Mouse (Mus musculus) forebrain, embryonic 15.5 days (tissue): ENCODE data around the gene Dmrtc2. TPM values are rescaled to one million over a fixed set of nuclear protein-coding genes. Genes with fewer than 3 reads are reported as not detected.
"Not testable (repeated sequence)": the region's sequence is repeated elsewhere in the genome, so short reads cannot be mapped to it uniquely, and the experiment has no call there.

ENCODE experiments used
- ATAC-seq: fragments of 200-750 bp; cut with Nextera tagmentation; replicated peaks from 2 replicates; pipeline ENCODE4 v1.8.0; 2017; ENCODE audit warnings: mild to moderate bottlenecking, moderate TSS enrichment, moderate library complexity
- H3K27ac ChIP-seq: fragments of 300-500 bp; sonication (generic); replicated peaks from 2 replicates; pipeline ENCODE4 v1.5.1; 2015; ENCODE audit warnings: mild to moderate bottlenecking, inconsistent platforms
- H3K27me3 ChIP-seq: fragments of 300-500 bp; sonication (generic); 2 replicates; pipeline ENCODE4 v1.6.1; 2015; ENCODE audit warnings: inconsistent platforms
- H3K36me3 ChIP-seq: fragments of 300-500 bp; sonication (generic); 2 replicates; pipeline ENCODE4 v1.6.1; 2015; ENCODE audit warnings: mild to moderate bottlenecking, inconsistent platforms
- H3K4me1 ChIP-seq: fragments of 300-500 bp; sonication (generic); 2 replicates; pipeline ENCODE4 v1.6.1; 2015; ENCODE audit warnings: inconsistent platforms
- H3K4me2 ChIP-seq: fragments of 300-500 bp; sonication (generic); replicated peaks from 2 replicates; pipeline ENCODE4 v1.6.1; 2015; ENCODE audit warnings: mild to moderate bottlenecking, inconsistent platforms
- H3K4me3 ChIP-seq: fragments of 300-500 bp; sonication (generic); 2 replicates; pipeline ENCODE4 v1.5.1; 2015; ENCODE audit warnings: mild to moderate bottlenecking, inconsistent platforms
- H3K9ac ChIP-seq: fragments of 300-500 bp; sonication (generic); replicated peaks from 2 replicates; pipeline ENCODE4 v1.6.1; 2015; ENCODE audit warnings: mild to moderate bottlenecking, inconsistent platforms
- H3K9me3 ChIP-seq: fragments of 300-500 bp; sonication (generic); 2 replicates; pipeline ENCODE4 v1.6.1; 2016; ENCODE audit warnings: inconsistent platforms
- WGBS: fragments of 180-500 bp; shearing (Covaris S2); methylation state at CpG from one replicate; pipeline ENCODE4 v1.1.7; 2015; ENCODE audit warnings: mixed read lengths; 5-methylcytosine and 5-hydroxymethylcytosine counted together
- polyA plus RNA-seq: library from polyadenylated mRNA; unstranded; fragments of >200 nt; fragmentation: Nextera tagmentation; extraction: Ambion mirVana; gene quantifications from 2 replicates; pipeline ENCODE4 v1.2.1, GENCODE M21; 2015

Gene Dmrtc2
- polyA plus RNA-seq, 1 experiment from 2014 or later, result not detected

DNA sequence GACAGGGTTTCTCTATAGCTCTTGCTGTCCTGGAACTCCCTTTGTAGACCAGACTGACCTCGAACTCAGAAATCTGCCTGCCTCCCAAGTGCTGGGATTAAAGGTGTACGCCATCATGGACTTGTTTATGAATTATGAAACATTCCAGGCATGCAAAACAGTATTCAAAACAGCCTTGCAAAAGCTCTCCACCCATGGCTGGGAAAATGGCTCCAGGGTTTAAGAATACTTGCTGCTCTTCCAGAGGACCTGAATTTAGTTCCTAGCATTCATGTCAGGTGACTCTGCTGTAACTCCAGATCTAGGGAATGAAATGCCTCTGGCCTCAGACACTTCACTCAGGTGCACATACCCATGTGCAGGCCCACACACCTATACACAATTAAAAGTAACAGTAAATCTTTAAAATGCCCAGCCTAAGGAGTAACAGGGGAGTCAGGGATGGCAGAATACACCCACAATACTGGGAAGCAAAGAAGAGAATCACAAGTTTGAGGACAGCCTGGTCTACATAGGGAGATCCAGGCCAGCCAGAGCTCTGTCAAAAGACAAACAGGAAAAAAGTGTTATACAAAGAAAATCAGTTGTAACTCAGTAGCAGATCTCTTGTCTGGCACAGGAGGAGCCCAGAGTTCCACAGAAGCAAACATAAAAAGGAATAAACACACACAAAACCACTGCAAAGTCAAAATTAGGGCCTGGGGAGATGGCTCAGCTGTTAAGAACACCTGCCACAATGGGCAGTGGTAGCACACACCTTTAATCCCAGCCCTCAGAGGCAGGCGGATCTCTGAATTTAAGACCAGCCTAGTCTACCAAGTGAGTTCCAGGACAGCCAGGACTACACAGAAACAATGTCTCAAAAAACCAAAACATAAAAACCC is 21.6 kb downstream of the Dmrtc2 start:
- H3K4me2 ChIP-seq, result no peak overlapping the region

GRCm38 (mm10) chr7:24892125-24892583 is 22.3 kb downstream of the Dmrtc2 start:
- 82% methylated on average over 2 of the region's 2 CpGs for WGBS

More for the DNA sequence above, 21.6 kb downstream of the Dmrtc2 start:
- Histone ChIP-seq H3K36me3 (peaks cover 43% of the 10 kb centered on the region), H3K9ac (no peak overlapping the region), H3K27me3 (no peaks in the 10 kb centered on the region), H3K4me3 (no peak overlapping the region), H3K9me3 (no peaks in the 10 kb centered on the region), H3K27ac (no peak overlapping the region), H3K4me1 (peaks cover 14% of the 10 kb centered on the region)
- ATAC-seq, result no peak
- 77% methylated on average over 3 of the region's 3 CpGs for WGBS

DNA sequence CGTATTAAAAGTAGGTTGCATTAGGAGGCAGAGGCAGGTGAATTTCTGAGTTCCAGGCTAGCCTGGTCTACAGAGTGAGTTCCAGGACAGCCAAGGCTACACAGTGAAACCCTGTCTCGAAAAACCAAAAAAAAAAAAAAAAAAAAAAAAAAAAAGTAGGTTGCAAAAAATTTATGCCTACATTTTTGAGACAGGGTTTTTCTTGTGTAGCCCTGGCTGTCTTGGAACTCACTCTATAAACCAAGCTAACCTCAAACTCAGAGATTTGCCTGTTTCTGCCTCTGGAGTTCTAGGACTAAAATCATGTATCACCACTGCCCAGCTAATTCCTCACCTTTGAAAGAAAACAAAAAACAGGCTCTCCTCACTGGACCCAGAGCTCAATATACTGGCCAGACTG is 25.9 kb downstream of the Dmrtc2 start:
- not testable (repeated sequence) for H3K4me2 ChIP-seq, H3K27ac ChIP-seq, H3K9ac ChIP-seq, H3K9me3 ChIP-seq, ATAC-seq, H3K27me3 ChIP-seq, H3K4me1 ChIP-seq, H3K36me3 ChIP-seq, H3K4me3 ChIP-seq
- WGBS, result 92% methylated on average over 2 of the region's 2 CpGs

More at GRCm38 (mm10) chr7:24892125-24892583, 22.3 kb downstream of the Dmrtc2 start:
- H3K4me2 ChIP-seq, result no peak overlapping the region
- peaks cover 36% of the 10 kb centered on the region for H3K36me3 ChIP-seq
- ATAC-seq, result no peak
- peaks cover 7% of the 10 kb centered on the region for H3K4me1 ChIP-seq
- no peak overlapping the region for H3K27ac ChIP-seq
- no peak overlapping the region for H3K9ac ChIP-seq
- no peaks in the 10 kb centered on the region for H3K27me3 ChIP-seq
- H3K4me3 ChIP-seq, result no peak overlapping the region
- no peaks in the 10 kb centered on the region for H3K9me3 ChIP-seq

DNA sequence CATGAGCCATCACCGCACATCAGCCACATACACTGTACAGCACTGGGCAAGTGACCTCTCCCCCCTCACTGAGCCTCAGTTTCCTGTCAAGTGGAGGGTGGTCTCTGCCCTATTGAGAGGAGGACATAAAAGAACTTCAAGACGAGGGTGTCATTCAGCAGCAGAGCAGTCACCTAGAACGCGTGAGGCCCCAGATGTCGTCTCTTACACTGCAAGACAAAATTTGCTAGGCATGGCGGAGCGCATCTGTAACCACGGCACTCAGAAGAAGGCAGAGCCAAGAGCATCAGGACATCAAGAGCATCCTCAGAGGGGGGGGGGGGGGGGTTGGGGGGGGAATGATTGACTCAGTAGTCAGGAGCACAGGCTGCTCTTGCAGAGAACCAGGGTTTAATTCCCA is 26.4 kb downstream of the Dmrtc2 start:
- Histone ChIP-seq H3K4me3 (no peak overlapping the region), H3K4me1 (no peaks in the 10 kb centered on the region), H3K4me2 (no peak overlapping the region), H3K36me3 (peaks cover 1% of the 10 kb centered on the region; the same call in 1 of the 2 replicates), H3K9me3 (no peaks in the 10 kb centered on the region), H3K9ac (no peak overlapping the region), H3K27ac (no peak overlapping the region), H3K27me3 (no peaks in the 10 kb centered on the region)
- ATAC-seq, result no peak
- 74% methylated on average over 8 of the region's 8 CpGs for WGBS

DNA sequence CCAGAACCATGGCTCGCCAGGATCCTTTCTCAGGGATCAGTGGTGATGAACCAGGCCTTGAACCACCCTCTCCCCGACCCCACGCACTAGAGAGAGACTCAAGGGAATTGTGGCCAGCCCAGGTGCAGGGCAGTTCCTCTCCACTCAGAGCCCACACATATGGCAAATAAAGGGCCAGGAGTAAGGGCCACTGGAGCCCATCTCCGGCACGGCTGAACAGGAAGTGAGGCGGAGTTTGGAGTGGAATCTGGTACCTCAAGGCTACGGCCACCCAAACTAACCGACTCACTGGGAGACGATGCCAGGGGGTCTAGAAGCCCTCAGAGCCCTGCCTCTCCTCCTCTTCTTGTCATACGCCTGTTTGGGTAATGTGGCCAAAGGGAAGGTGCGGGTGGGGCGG is 27.4 kb downstream of the Dmrtc2 start, which contains the start of gene Cd79a:
Gene Cd79a (plus strand): TSS at position 158 of the 400 bp plus-strand sequence.
- 83% methylated on average over 12 of the region's 12 CpGs for WGBS
- ATAC-seq, result no peak
- Histone ChIP-seq H3K36me3 (no peaks in the 10 kb centered on the region), H3K4me2 (no peak within 1 kb of the TSS), H3K4me3 (no peak within 1 kb of the TSS), H3K4me1 (no peaks in the 10 kb centered on the region), H3K27me3 (no peaks in the 10 kb centered on the region), H3K9ac (no peak within 1 kb of the TSS), H3K9me3 (no peaks in the 10 kb centered on the region), H3K27ac (no peak within 1 kb of the TSS)

GRCm38 (mm10) chr7:24897959-24898358 is 28.1 kb downstream of the Dmrtc2 start:
- WGBS, result 84% methylated on average over 5 of the region's 5 CpGs
- no peak overlapping the region for H3K4me2 ChIP-seq
- no peak overlapping the region for H3K27ac ChIP-seq
- no peaks in the 10 kb centered on the region for H3K27me3 ChIP-seq
- H3K4me1 ChIP-seq, result 0 out of 2 replicates have a peak, but pooled peaks cover 3% of the 10 kb centered on the region
- no peak overlapping the region for H3K4me3 ChIP-seq
- ATAC-seq, result no peak
- no peaks in the 10 kb centered on the region for H3K36me3 ChIP-seq
- no peak overlapping the region for H3K9ac ChIP-seq
- H3K9me3 ChIP-seq, result no peaks in the 10 kb centered on the region

DNA sequence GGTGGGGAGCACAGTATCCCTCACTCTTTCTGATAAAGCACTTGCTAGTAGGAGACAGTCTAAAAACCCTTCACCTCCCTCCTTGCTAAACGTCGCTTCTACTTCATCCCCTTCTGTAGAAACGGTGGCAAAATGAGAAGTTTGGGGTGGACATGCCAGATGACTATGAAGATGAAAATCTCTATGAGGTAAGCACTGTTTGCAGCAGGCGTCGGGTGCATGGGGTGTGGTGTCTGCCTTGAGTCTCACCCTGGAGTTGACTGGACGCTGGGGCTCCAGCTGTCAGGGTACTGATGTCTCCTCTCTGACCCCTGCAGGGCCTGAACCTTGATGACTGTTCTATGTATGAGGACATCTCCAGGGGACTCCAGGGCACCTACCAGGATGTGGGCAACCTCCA is 31.3 kb downstream of the Dmrtc2 start:
- peaks cover 28% of the 10 kb centered on the region for H3K4me1 ChIP-seq
- H3K9ac ChIP-seq, result no peak overlapping the region
- H3K36me3 ChIP-seq, result no peaks in the 10 kb centered on the region
- ATAC-seq, result no peak
- WGBS, result 80% methylated on average over 6 of the region's 6 CpGs
- H3K27ac ChIP-seq, result no peak overlapping the region
- no peak overlapping the region for H3K4me3 ChIP-seq
- H3K4me2 ChIP-seq, result no peak overlapping the region
- H3K9me3 ChIP-seq, result no peaks in the 10 kb centered on the region
- H3K27me3 ChIP-seq, result no peaks in the 10 kb centered on the region

DNA sequence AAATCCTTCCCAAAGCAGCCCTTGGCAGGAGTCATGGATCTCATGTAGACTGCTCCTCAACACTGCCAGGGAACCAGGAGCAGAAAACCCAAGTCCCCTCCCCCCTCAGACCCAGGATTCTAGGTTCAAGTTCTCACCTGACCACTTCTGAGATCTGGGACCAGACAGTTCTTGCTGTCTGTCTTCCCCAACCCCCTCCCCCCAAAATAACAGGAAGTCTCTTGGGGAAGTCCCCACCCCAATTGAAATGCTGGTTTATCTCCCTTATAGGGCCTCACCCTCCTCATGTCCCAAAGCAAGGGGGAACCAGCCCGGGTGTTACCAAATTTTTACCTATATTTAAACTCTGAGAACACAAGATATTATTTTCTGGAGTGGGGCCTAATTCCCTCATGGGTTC is 32.0 kb downstream of the Dmrtc2 start:
- Histone ChIP-seq H3K4me2 (no peak overlapping the region), H3K36me3 (no peaks in the 10 kb centered on the region), H3K4me3 (no peak overlapping the region), H3K4me1 (peaks cover 28% of the 10 kb centered on the region), H3K9me3 (no peaks in the 10 kb centered on the region), H3K9ac (no peak overlapping the region), H3K27me3 (no peaks in the 10 kb centered on the region), H3K27ac (peak overlapping the region; percentile 60)
- no peak for ATAC-seq
- WGBS, result 81% methylated on average over 1 of the region's 1 CpGs

DNA sequence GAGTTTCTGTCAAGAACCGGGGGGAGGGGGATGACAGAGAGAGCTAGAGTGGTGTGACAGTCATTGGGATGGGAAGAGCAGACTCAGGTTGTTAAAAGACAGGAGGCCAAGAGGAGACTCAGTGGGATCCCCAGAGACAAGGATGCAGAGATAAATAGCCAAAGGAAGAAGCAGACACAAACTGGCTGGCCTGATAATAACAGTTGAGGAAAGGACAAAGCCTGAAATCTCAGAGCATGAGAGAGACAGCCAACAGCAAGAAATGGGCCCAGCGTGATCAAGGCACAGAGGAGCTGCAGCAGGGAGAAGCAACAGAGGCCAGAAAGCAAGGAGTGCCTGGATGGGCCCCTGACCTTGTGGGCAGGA is 32.4 kb downstream of the Dmrtc2 start:
- Histone ChIP-seq H3K9ac (peak overlapping the region; percentile 74), H3K4me3 (peak overlapping the region; percentile 68), H3K4me2 (peak overlapping the region; percentile 74), H3K27ac (peak overlapping the region; percentile 60), H3K4me1 (peaks cover 28% of the 10 kb centered on the region), H3K36me3 (no peaks in the 10 kb centered on the region), H3K27me3 (no peaks in the 10 kb centered on the region), H3K9me3 (no peaks in the 10 kb centered on the region)
- WGBS, result 58% methylated on average over 2 of the region's 2 CpGs
- ATAC-seq, result no peak

GRCm38 (mm10) chr7:24902630-24903443 is 33.0 kb downstream of the Dmrtc2 start, which contains the start of gene Arhgef1:
Gene Arhgef1 (plus strand): TSS chr7:24902912.
- WGBS, result 8% methylated on average over 44 of the region's 68 CpGs
- peak within 1 kb of the TSS; percentile 74 for H3K9ac ChIP-seq
- peaks cover 28% of the 10 kb centered on the region for H3K4me1 ChIP-seq
- peak within 1 kb of the TSS; percentile 60 for H3K27ac ChIP-seq
- peak within 1 kb of the TSS; percentile 74 for H3K4me2 ChIP-seq
- H3K36me3 ChIP-seq, result no peaks in the 10 kb centered on the region; the same call in 1 of the 2 replicates
- no peak for ATAC-seq
- no peaks in the 10 kb centered on the region for H3K9me3 ChIP-seq
- H3K27me3 ChIP-seq, result no peaks in the 10 kb centered on the region
- H3K4me3 ChIP-seq, result peak within 1 kb of the TSS; percentile 68

DNA sequence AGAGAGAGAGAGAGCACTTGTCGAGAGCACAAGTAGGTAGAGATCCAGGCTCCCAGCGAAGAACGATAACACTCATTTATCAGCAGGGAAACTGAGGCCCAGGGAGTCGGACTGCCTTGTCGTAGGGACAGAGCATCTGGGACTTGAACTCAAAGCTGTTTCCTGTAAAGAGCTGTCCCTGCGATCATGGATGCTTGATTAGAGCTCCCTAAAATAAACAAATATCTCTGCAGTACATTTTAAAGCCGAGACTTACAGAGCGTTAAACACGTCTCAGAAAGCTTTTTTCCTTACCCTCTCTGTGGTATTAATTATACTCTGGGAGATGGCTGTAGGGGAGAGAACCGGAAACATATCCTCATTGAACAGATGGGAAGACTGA is 33.6 kb downstream of the Dmrtc2 start:
- H3K4me3 ChIP-seq, result peak overlapping the region; percentile 68
- peaks cover 3% of the 10 kb centered on the region for H3K36me3 ChIP-seq
- H3K4me1 ChIP-seq, result peaks cover 28% of the 10 kb centered on the region
- H3K27me3 ChIP-seq, result no peaks in the 10 kb centered on the region
- peak overlapping the region; percentile 31 for H3K27ac ChIP-seq
- no peaks in the 10 kb centered on the region for H3K9me3 ChIP-seq
- ATAC-seq, result no peak
- WGBS, result 47% methylated on average over 10 of the region's 10 CpGs
- peak overlapping the region; percentile 74 for H3K4me2 ChIP-seq
- H3K9ac ChIP-seq, result peak overlapping the region; percentile 74

- Histone ChIP-seq H3K9ac (peak overlapping the region; percentile 68), H3K4me3 (peak overlapping the region; percentile 68), H3K36me3 (peaks cover 10% of the 10 kb centered on the region), H3K27me3 (no peaks in the 10 kb centered on the region), H3K27ac (peak overlapping the region; percentile 70), H3K4me2 (peak overlapping the region; percentile 74), H3K4me1 (peaks cover 28% of the 10 kb centered on the region), H3K9me3 (no peaks in the 10 kb centered on the region)
- ATAC-seq, result peak; percentile 99
- 0% methylated on average over 30 of the region's 30 CpGs for WGBS
Measured at GRCm38 (mm10) chr7:24904070-24904483, 34.2 kb downstream of the Dmrtc2 start.
